Mouse (Mus musculus): ENCODE measurements around the gene Rplp2.
"Not testable (repeated sequence)": the region's sequence is repeated elsewhere in the genome, so short reads cannot be mapped to it uniquely, and the experiment has no call there.

GRCm38 (mm10) chr7:141446374-141446773, 796 bp upstream of the Rplp2 start:
- not testable (repeated sequence) for TF ChIP-seq GATA1, TAL1 (IDR thresholded peaks at IDR 0.05; ENCODE audit: low read length)
